Mouse (Mus musculus) heart, adult 9 months (tissue): ENCODE measurements around the gene 9930111J21Rik1.
A peak's percentile ranks its signal among the peaks of the same experiment; 100 is the strongest.
"Not testable (repeated sequence)": the region's sequence is repeated elsewhere in the genome, so short reads cannot be mapped to it uniquely, and the experiment has no call there.

ENCODE experiments used
- DNase-seq, 2 experiments: peaks; one replicate each; pipeline ENCODE4 v3.0.0; 2022; ENCODE audit warnings: low spot score in 2 of 2

Gene 9930111J21Rik1

DNA sequence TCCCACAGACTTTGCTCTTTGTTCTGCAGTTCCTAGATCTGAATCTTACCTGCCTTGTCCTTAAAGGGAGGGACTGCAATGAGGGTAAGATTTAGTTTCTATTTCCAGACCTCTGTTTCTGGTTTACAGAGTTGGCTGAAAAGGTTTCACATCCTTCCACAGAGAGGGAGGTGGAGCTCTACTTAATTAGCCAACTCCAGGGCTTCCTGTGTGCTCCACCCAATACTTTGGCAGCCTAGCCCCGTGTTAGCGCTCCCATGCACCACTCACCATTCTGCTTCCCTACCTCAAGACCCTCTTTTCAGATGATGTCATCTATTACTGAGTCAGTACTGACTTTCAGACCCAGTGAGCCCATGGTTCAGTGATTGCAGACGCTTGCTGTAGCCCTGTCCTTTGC, at the start of gene 9930111J21Rik1:
TSS of gene 9930111J21Rik1 (minus strand) at position 148 of the 400 bp plus-strand sequence.
- not testable (repeated sequence) for DNase-seq

DNA sequence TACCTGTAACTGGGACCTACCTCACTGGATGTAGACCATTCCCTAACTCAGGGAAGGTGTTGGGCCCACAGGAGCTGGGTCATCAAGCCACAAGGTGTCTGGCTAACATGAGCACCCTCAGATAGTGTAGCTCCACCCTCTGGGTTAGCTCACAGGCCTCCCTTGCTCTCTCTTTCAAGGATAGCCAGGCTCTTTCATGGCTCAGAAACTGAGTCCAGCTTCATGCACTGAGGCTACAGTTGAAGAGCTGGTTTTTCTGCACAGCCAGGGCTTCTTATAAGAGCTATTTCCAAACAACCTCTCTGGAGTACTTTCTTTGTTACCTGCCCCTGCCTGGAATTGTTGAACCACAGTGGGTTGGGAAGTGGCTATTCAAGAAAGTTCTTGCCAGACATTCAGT, 32.9 kb upstream of the 9930111J21Rik1 start:
- DNase-seq, result not testable (repeated sequence)

DNA sequence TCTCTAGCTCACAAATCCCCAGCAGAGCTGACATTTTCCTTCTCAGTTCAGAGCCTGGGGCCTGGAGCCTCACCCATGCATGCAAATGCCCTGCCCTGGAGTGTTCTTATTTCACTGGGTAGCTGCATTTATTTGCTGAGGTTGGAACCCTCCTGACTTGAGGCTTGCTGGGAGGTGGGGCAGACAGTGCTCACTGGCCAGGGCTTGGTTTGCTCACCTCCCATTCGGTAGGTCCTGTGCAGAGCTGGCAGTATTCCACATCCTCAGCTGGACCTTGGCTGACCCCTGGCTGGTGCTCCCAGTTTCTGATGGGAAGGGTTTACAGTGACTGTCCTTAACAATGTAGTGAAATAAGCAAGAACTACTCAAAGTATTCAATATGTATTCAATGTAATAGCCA, 27.6 kb upstream of the 9930111J21Rik1 start:
- DNase-seq, result not testable (repeated sequence)

DNA sequence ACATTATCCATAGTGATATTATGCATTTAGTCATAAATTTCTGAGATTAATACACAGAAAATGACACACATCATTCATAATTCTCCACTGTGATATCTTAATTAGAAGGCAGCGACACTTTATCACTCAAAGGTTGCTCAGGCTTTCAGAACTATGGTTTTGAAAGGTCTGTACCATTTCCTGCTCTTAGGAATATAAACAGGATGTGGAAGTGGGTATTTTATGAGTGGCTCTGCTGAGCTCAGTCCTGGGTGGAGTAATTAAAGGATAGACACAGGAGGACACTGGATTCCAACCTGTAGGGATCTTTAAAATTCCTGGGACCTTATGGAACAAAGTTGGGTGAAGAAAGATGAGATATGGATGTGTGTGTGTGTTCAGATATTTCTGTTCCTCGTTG, 27.1 kb upstream of the 9930111J21Rik1 start:
- DNase-seq, result not testable (repeated sequence)

DNA sequence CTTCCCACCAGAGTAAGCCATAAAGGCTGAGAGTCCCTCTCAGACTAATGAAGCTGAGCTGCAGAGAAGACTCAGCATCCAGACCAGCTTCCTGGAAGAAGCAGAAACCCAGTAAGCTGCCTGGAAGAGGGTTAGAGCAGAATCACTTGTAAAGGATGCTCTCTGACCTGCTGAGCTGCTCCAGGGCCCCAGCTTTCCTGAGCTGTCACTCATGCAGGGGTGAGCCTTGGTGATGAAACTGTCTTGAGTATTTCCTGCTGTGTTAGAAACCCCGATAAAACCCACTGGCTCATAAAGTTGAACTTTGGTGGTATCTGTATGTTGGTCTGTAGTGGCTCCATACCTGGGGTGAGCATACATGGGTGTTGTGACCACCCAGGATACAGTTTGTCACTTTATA, 21.2 kb upstream of the 9930111J21Rik1 start:
- DNase-seq, result not testable (repeated sequence)

DNA sequence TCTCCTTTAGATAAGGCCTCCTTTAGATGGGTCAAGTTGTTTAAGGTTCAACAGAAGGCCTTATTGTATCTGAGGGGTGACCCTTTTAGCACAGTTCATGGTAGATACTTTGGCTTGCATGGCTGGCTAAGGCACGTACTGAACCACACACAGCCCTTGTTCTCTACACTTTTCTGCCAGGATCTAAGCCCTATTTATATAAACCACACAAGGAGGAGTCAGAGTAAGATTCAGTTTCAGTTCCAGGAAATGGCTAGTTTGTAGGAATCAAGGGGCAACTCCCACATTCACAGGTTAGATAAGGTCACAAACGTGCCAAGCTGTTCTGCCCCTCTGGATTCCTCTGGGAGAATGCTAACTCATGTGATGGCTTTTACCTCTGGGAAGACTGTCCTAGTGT, 14.8 kb upstream of the 9930111J21Rik1 start, which contains the start of gene Tgtp1:
TSS of gene Tgtp1 (minus strand) at position 155 of the 400 bp plus-strand sequence.
- DNase-seq, result peak in 1 of 2 experiments; percentile 15

DNA sequence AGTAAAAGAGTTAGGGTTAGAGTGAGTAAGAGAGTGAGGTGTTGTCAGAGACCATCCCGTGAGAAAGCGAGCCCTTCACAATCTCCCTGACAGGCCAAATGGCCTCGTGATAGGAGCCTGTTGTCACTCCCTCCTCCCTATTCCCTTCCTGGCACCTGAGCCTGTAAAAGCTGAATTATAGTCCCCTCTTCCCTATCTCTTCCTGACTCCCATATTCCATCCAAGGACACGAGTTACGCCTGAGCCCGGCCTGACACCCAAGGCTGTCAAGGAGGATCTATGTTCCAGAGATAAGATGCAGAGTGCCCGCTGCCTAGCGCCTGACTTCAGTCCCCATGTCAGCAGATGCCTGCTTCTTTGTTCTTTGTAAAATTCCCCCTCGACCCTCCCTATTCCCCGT, 14.1 kb upstream of the 9930111J21Rik1 start:
- not testable (repeated sequence) for DNase-seq

DNA sequence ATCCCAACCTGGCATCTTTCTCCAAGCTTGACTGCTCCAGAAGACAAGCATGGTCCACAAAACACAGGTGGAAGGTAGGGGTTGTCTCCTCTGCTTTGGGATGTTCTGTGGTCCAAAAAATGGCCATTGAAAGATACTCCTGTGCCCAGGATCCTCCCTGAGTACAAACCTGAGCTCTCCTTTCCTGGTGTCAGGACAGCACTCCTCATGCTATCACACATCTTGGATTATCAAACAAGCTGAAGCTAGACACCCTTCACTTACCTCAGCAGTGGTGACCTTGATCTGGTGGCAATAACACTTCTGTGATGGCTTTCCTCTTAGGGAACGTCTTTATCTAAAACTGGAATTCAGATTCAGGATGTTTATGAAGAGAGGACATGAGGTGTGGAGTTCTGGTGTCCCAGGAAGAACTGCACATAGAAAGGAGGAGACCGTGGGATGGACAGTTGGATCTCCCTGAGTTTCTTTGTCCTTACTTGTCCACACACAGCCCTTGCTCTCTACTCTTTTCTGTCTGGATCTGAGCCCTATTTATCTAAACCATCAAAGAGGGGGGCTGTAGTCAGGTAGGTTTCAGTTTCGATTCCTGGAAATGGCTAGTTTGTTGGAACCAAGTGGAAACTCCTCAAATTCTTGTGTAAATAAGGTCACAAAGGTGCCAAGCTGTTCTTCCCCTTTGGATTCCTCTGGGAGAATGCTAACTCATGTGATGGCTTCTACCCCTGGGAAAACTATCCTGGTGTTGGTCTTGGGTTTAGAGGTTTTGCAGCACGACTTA, 12.7 kb upstream of the 9930111J21Rik1 start, which contains the start of gene Gm12185:
TSS of gene Gm12185 (minus strand) at position 487 of the 781 bp plus-strand sequence.
- peak; percentile 29 to 57 for DNase-seq

DNA sequence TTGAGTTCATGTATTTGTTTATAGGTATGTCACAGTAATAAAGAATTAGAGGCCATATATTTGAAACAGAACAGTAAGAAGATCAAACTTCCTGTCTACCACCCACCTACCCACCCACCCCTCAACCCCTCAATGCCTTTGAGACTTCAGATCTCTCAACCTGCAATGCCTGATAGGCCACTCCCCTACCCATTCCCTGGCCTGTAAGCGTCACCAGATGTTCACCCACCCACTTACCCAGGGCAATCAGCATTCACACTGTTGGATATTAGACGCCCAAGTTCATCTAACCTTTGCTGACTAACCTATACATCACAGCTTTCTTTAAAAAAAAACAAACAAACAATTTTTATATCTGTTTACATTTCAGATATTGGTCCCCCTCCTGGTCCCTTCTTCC, 10.8 kb upstream of the 9930111J21Rik1 start:
- DNase-seq, result not testable (repeated sequence)

DNA sequence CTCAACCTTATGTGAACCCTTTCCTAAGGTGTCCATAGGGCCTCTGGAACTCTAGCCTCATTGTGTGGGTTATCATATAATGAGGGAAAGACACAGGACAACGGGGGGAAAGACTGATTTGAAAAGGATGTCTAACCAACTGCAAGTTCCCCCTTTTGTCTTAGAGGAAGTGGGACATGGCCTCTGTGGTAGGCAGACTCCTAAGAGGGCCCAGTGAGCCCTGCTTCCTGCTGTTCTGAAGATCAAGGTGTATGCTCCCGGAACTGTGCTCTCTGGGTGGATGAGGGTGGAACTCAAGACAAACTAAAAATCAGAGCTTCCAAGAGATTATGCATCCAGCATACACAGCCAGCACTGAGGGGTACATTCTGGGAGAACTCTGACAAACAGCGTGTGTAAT, 9.0 kb upstream of the 9930111J21Rik1 start:
- not testable (repeated sequence) for DNase-seq

DNA sequence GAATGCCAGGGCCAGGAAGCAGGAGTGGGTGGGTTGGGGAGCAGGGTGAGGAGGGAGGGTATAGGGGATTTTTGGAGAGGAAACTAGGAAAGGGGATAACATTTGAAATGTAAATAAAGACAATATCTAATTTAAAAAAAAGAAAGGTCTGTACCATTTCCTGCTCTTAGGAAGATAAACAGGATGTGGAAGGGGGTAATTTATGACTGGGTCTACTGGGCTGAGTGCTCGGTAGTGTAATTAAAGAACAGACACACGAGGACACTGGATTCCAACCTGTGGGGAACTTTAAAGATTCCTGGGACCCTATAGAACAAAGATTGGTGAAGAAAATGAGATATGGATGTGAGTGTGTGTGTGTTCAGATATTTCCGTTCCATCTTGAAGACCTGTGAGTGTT, 3.6 kb upstream of the 9930111J21Rik1 start:
- DNase-seq, result not testable (repeated sequence)

DNA sequence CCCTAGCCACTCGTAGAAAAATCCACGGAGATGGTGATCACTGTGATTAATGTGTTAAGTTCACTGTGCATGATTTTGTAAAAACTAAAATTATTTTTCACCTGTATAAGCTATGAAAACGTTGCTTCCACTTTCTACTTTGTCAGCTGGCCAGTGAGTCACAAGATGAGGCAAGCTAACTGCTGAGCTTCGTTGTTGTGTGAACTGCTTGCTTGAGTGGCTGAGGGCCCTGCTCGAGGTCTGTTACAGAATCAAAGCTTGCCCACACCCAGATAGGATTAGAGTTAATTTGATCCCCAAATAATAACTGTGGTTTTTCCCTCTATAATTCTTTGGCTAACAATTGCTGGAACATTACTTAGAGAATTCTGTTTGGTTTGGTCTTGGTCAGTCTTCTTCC, 854 bp upstream of the 9930111J21Rik1 start:
- DNase-seq, result not testable (repeated sequence)

DNA sequence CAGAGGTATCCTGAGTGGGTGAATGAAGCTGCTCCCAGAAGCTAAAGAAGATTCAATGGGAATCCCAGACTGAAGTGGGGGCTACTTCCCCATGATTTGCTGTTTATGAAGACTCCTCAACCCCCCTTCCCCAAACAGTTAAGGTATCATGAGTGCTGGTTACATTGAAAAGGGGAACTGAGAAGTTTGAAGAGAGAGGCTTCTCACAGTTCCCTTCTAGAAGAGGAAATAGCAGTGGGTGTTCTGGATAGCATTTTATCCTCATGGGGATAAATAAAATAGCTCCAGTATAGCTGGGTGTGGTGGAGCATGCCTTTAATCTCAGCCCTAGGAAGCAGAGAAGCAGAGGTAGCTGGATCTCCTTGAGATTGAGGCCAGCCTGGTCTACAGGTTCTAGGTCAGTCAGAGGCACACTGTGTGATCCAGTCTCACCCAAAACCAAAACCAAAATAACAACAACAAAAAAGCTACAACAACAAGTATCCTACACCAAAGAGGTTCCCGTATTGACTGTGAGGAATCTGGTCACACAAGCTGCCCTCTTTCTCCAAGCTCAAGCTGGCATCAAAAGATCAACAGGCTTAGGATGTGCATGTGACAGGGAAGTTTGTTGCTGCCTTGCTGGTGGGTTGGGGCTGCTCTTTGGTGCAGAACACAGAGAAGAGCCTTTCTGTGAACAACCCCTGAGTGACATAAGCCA, 808 bp downstream of the 9930111J21Rik1 start, which contains the start of gene Olfr56:
TSS of gene Olfr56 (plus strand) at position 650 of the 700 bp plus-strand sequence.
- DNase-seq, result not testable (repeated sequence)

DNA sequence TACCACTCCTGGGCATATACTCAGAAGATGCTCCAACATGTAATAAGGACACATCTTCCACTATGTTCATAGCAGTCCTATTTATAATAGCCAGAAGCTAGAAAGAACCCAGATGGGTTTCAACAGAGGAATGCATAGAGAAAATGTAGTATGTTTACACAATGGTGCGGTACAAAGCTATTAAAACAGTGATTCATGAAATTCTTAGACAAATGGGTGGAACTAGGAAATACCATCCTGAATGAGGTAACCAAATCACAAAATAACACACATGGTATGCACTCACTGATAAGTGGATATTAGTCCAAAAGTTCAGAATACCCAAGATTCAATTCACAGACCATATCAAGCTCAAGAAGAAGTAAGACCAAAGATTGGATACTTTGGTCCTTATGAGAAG, 4.5 kb downstream of the 9930111J21Rik1 start:
- not testable (repeated sequence) for DNase-seq

DNA sequence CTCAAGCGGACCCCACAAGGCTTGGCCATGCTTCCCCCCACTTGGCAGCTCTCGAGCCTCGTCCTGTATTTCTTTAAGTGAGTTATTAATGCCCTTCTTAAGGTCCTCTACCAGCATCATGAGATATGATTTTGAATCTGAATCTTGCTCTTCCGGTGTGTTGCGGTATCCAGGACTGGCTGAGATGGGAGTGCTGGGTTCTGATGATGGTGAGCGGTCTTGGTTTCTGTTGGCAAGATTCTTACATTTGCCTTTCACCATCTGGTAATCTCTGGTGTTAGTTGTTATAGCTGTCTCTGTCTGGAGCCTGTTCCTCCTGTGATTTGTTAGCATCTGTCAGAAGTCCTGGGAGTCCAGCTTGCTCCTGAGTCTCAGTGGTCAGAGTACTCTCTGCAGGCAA, 33.1 kb downstream of the 9930111J21Rik1 start, which contains the start of gene Psme2b:
TSS of gene Psme2b (minus strand) at position 101 of the 400 bp plus-strand sequence.
- DNase-seq, result not testable (repeated sequence)

DNA sequence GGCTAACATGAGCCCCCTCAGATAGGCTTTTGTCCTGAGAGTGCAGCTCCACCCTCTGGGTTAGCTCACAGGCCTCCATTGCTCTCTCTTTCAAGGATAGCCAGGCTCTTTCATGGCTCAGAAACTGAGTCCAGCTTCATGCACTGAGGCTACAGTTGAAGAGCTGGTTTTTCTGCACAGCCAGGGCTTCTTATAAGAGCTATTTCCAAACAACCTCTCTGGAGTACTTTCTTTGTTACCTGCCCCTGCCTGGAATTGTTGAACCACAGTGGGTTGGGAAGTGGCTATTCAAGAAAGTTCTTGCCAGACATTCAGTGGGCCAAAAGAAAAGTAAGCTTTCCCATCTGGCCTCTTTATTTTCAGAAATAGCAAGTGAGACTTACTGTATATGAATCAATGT, 39.9 kb downstream of the 9930111J21Rik1 start:
- DNase-seq, result not testable (repeated sequence)

DNA sequence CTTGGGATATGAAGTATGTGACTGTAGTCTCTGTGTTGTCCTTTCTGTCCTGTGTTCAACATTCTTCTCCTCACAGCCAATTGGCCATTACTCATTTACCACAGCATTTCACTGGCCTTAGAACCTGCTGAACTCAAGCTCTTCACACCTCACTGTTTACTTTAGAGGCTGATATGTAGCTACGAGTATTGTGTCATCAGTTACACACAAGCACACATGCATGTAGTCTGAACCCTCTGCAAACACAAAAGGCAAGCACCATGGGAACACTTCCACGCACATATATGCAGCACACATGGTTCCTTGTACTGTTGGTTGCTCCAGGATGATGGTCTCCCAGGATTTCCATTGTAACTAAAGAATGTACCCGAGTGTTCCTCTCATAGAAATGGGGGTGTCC, 43.9 kb downstream of the 9930111J21Rik1 start:
- not testable (repeated sequence) for DNase-seq

DNA sequence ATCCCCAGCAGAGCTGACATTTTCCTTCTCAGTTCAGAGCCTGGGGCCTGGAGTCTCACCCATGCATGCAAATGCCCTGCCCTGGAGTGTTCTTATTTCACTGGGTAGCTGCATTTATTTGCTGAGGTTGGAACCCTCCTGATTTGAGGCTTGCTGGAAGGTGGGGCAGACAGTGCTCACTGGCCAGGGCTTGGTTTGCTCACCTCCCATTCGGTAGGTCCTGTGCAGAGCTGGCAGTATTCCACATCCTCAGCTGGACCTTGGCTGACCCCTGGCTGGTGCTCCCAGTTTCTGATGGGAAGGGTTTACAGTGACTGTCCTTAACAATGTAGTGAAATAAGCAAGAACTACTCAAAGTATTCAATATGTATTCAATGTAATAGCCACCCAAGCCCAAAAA, 45.3 kb downstream of the 9930111J21Rik1 start:
- DNase-seq, result not testable (repeated sequence)

DNA sequence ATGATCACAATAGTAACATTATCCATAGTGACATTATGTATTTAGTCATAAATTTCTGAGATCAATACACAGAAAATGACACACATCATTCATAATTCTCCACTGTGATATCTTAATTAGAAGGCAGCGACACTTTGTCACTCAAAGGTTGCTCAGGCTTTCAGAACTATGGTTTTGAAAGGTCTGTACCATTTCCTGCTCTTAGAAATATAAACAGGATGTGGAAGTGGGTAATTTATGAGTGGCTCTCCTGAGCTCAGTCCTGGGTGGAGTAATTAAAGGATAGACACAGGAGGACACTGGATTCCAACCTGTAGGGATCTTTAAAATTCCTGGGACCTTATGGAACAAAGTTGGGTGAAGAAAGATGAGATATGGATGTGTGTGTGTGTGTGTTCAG, 45.8 kb downstream of the 9930111J21Rik1 start:
- not testable (repeated sequence) for DNase-seq

DNA sequence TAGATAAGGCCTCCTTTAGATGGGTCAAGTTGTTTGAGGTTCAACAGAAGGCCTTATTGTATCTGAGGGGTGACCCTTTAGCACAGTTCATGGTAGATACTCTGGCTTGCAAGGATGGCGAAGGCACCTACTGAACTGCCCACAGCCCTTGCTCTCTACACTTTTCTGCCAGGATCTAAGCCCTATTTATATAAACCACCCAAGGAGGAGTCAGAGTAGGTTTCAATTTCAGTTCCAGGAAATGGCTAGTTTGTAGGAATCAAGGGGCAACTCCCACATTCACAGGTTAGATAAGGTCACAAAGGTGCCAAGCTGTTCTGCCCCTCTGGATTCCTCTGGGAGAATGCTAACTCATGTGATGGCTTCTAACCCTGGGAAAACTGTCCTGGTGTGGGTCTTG, 51.1 kb downstream of the 9930111J21Rik1 start:
- not testable (repeated sequence) for DNase-seq

DNA sequence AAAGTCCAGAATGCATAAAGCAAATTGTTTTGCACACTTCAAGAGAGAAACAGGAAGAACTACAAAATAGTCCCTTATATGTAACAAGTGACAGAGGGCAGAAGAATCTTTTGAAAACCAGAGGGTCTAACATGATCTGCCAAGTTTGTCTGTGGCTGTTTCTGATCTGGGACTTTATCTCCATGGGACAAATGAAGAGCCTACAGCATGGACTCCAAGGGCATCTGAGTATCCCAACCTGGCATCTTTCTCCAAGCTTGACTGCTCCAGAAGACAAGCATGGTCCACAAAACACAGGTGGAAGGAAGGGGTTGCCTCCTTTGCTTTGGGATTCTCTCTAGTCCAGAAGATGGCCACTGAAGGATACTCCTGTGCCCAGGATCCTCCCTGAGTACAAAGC, 52.8 kb downstream of the 9930111J21Rik1 start:
- DNase-seq, result not testable (repeated sequence)

DNA sequence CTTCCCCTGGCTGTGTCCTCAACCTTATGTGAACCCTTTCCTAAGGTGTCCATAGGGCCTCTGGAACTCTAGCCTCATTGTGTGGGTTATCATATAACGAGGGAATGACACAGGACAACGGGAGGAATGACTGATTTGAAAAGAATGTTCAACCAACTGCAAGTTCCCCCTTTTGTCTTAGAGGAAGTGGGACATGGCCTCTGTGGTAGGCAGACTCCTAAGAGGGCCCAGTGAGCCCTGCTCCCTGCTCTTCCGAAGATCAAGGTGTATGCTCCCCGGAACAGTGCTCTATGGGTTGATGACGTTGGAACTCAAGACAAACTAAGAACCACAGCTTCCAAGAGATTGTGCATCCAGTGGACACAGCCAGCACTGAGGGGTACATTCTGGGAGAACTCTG, 55.4 kb downstream of the 9930111J21Rik1 start:
- not testable (repeated sequence) for DNase-seq
